Mouse (Mus musculus): ENCODE data around the gene Zswim5. TPM values are rescaled to one million over a fixed set of nuclear protein-coding genes. Genes with fewer than 3 reads are reported as not detected.

Zswim5 gene
- polyA plus RNA-seq (2015; fragmentation: Nextera tagmentation; extraction: Ambion mirVana) = 0.30 and 0.49 TPM in 2 replicates

DNA sequence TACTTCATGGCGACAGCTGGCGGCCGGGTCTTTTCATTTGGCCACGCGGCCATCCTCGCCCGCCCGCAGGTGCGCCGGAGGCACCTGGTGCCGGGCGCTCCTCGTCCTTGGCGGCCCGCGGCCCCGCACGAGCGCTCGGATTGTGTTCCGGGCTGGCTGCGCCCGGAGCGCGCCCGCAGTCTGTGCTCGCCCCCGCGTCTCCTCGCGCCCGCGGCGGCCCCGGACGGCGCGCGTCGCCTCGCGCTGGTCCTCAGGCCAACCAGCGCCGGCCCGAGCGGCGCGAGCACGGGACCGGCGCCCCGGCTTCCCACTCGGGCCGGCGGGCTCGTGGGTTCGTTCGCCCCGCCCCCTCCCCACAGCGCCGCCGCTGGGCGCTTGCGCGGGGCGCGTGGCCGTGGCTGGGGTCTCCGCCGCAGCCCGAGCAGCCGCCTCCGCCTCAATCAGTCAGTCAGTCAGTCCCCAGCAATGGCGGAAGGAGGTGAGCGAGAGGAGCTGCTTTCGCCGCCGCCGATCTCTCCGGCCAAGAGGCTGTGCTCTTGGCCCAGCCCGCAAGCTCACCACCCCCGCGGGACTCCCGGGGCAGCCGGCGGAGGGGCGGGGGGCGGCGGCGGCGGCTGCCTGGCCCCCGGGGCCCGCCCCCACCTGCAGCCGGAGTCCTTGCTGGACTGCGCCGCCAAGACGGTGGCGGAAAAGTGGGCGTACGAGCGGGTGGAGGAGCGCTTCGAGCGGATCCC is at the start of gene Zswim5:
Zswim5 (plus strand) TSS at position 382 of the 734 bp plus-strand sequence.

DNA sequence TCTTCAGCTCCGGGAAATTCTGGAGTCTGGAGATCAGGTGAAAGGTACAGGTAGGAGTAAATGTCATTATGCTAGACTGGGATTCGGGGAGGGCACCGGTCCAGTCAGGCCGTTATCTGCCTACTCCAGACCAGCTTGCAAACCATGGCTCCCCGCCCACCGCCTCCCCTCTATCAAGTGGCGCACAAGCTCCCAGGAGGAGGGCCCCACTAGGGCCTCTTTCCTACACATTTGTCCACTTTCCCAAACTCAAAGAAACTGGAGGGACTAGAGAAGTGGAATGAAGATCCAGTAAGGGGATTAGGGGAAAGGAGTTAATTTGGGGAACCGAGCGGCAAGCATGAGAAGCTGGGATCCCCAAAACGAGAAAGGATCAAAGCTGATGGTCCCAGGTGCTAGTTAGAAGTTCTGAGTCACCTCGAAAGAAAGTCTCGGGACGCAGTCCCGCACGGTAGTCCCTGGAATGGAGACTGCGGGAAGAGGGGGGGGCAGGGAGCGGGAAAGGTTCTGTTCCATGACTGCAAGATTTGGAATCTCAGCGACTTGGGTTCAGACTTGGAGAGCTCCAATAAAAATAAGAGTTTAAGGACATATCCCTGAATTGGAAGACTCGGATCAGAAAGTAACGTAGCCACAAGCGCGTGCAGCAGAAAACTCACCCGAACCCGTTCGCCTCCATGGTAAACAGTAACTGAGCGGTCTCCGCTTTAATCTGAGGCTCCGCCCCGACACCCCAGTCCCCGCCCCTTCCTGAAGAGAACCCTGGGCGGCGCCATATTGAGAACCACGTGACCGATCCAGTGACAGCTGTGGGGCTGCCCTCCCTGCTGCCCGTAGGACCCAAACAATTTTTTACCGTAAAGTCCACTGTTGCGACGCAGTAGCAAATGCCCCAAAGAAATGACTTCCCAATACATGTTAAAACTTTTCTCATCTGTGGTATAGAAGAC is 116.8 kb downstream of the Zswim5 start, which contains the start of gene Urod:
Urod (minus strand) TSS at position 742 of the 950 bp plus-strand sequence.

DNA sequence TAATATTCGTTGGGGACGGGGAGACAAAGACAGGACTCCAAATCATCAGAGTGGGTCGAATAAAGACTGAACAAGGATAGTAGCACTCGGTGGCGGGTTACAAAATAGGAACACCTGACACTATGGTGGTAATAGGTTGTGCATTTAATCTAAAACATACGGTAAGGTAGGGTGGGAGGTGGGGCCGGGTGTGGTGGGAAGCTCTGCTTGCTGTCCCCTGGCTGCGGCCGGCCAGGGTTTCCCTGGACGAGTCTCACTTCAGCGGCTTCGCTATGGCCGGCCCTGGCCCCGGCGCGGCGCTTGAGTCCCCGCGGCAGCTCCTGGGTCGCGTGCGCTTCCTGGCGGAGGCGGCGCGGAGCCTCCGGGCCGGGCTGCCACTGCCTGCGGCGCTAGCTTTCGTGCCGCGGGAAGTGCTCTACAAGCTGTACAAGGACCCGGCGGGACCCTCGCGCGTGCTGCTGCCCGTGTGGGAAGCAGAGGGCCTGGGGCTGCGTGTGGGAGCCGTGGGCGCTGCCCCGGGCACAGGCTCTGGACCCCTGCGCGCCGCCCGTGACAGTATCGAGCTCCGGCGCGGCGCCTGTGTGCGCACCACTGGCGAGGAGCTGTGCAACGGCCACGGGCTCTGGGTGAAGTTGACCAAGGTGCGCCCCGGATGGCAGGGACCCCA is 118.1 kb downstream of the Zswim5 start, which contains the start of gene Hectd3:
Hectd3 (plus strand) TSS at position 187 of the 667 bp plus-strand sequence.

DNA sequence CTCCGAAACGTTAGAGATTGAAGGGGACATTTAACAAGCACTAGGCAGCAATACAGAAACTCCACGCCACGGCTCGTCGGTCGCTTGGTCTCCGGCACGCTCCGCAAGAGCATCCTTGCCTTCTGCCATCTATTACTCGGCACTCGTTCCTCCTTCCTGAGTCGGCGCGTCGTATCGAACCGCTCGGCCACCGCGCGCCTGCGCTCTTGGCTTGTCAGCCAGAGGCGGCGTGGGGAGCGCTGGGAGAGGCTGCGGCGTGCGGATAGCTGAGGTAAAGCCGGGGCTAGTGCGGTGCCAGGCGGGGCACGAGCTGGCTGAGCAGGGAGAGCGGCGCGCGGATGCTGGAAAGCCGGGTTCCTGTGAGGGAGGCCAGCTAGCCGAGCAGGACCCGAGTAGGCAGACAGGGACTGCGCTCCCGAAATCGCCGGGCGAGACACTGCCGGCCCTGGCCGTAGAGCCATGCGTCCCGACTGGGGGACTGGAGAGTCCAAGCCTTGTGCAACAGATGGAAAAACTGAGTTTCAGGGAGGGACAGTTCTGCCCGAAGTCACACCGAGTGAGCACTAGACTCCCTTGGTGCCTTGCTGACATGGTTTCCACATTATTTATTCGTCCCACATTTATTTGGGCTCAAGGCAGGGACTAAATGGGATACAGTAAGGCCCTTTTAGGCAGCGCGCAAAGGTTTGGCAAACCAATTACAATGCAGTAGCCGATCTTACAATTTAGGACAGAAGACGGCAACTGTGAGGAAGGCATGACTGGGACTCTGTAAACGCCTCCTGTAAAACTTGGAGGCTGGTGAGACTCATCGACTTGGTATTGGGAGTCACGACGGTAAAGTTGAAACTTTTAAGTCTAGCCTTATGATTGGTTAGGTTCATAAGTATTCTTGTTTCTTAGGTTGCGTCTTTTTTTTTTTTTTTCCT is 142.3 kb downstream of the Zswim5 start, which contains the start of gene Eif2b3:
Eif2b3 (plus strand) TSS at position 197 of the 929 bp plus-strand sequence.

Other genes with a start within 250 kb of the Zswim5 start
- 26.8 and 34.0 TPM in 2 replicates for gene Nasp, start 249.4 kb upstream of the Zswim5 start, polyA plus RNA-seq (2015; fragmentation: Nextera tagmentation; extraction: Ambion mirVana)
- gene Akr1a1, start 225.7 kb upstream of the Zswim5 start, polyA plus RNA-seq (2015; fragmentation: Nextera tagmentation; extraction: Ambion mirVana) = 615 and 631 TPM in 2 replicates
- gene Prdx1, start 191.8 kb upstream of the Zswim5 start, polyA plus RNA-seq (2015; fragmentation: Nextera tagmentation; extraction: Ambion mirVana) = 1,084 and 1,167 TPM in 2 replicates
- 15.6 and 15.8 TPM in 2 replicates for gene Mmachc, start 169.0 kb upstream of the Zswim5 start, polyA plus RNA-seq (2015; fragmentation: Nextera tagmentation; extraction: Ambion mirVana)
- 14.2 and 16.2 TPM in 2 replicates for gene Ccdc163, start 168.9 kb upstream of the Zswim5 start, polyA plus RNA-seq (2015; fragmentation: Nextera tagmentation; extraction: Ambion mirVana)
- gene Tesk2, start 156.4 kb upstream of the Zswim5 start, polyA plus RNA-seq (2015; fragmentation: Nextera tagmentation; extraction: Ambion mirVana) = 3.3 and 3.7 TPM in 2 replicates
- 20.1 and 21.0 TPM in 2 replicates for gene Toe1, start 69.7 kb upstream of the Zswim5 start, polyA plus RNA-seq (2015; fragmentation: Nextera tagmentation; extraction: Ambion mirVana)
- gene Mutyh, start 69.7 kb upstream of the Zswim5 start, polyA plus RNA-seq (2015; fragmentation: Nextera tagmentation; extraction: Ambion mirVana) = 4.0 and 4.3 TPM in 2 replicates
- gene Hpdl, start 55.7 kb upstream of the Zswim5 start, polyA plus RNA-seq (2015; fragmentation: Nextera tagmentation; extraction: Ambion mirVana) = 0.37 and 0.42 TPM in 2 replicates
- gene Urod, start 117.0 kb downstream of the Zswim5 start, polyA plus RNA-seq (2015; fragmentation: Nextera tagmentation; extraction: Ambion mirVana) = 54.3 and 54.6 TPM in 2 replicates
- 5.9 and 6.5 TPM in 2 replicates for gene Hectd3, start 117.9 kb downstream of the Zswim5 start, polyA plus RNA-seq (2015; fragmentation: Nextera tagmentation; extraction: Ambion mirVana)
- 33.5 TPM in 2 replicates for gene Eif2b3, start 142.0 kb downstream of the Zswim5 start, polyA plus RNA-seq (2015; fragmentation: Nextera tagmentation; extraction: Ambion mirVana)
- 1.0 and 1.1 TPM in 2 replicates for gene Ptch2, start 218.7 kb downstream of the Zswim5 start, polyA plus RNA-seq (2015; fragmentation: Nextera tagmentation; extraction: Ambion mirVana)
- 4.9 and 5.6 TPM in 2 replicates for gene Btbd19, start 248.3 kb downstream of the Zswim5 start, polyA plus RNA-seq (2015; fragmentation: Nextera tagmentation; extraction: Ambion mirVana)
- 0.25 and 0.51 TPM in 2 replicates for gene Tctex1d4, start 249.4 kb downstream of the Zswim5 start, polyA plus RNA-seq (2015; fragmentation: Nextera tagmentation; extraction: Ambion mirVana)

Data from urinary bladder, postnatal 0 days (tissue).